Mouse (Mus musculus) testis, adult 2 months (tissue): ENCODE results near the gene Siah3.

Source experiments
- CTCF ChIP-seq: fragments of 200-500 bp; IDR thresholded peaks from 2 replicates; pipeline ENCODE4 v1.5.1; 2012; ENCODE audit warnings: low read depth, mild to moderate bottlenecking, inconsistent platforms, low read length, moderate library complexity; ENCODE audit not compliant: control insufficient read depth, insufficient read depth, insufficient replicate concordance
- POLR2A ChIP-seq: fragments of 200-500 bp; IDR thresholded peaks from 2 replicates; pipeline ENCODE4 v1.6.1; 2012; ENCODE audit warnings: low read depth, mild to moderate bottlenecking, inconsistent platforms, low read length, moderate library complexity; ENCODE audit not compliant: control insufficient read depth

- TF ChIP-seq POLR2A, result no peak
- TF ChIP-seq CTCF, result no peak
Measured at GRCm38 (mm10) chr14:75434576-75434975, 21.2 kb upstream of the Siah3 start.
